Mouse (Mus musculus) inflammation-experienced regulatory T-cells, adult 6 months (primary cell): ENCODE data around the gene Sel1l. TPM values are rescaled to one million over a fixed set of nuclear protein-coding genes. Genes with fewer than 3 reads are reported as not detected.

ENCODE experiments used
- ATAC-seq: one replicate; pipeline ENCODE4 v1.8.0; 2017
- polyA plus RNA-seq, 3 experiments: library from polyadenylated mRNA; unstranded; fragments of 100-300 nt; shearing (Covaris generic); gene quantifications; one replicate each; pipeline ENCODE4 v1.2.1; 2017

Gene Sel1l
- 10 to 100 TPM; 53.0 to 60.6 (median 54.4) TPM for polyA plus RNA-seq

DNA sequence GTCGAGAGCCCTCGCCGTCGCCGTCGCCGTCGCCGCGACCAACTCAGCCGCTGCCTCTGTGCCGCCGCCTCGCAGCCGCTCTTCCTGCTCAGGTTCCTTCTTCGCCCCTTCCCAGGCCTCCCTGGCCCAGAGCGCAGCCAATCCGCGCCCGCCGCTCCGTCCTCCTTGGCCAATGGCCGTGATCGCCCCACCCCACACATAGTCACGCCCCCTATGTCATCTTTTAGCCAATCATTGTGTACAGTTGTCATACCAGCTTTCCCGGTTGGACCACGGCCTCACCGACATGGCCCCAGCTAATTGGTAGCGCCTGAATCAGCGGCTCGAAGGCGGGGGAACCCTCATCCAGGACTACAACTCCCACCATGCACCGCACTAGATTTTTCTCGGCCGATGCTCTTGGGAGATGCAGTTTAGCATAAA lies at the start of gene Sel1l:
TSS of gene Sel1l (minus strand) at position 113 of the 423 bp plus-strand sequence.
- ATAC-seq, result peak; percentile 98

DNA sequence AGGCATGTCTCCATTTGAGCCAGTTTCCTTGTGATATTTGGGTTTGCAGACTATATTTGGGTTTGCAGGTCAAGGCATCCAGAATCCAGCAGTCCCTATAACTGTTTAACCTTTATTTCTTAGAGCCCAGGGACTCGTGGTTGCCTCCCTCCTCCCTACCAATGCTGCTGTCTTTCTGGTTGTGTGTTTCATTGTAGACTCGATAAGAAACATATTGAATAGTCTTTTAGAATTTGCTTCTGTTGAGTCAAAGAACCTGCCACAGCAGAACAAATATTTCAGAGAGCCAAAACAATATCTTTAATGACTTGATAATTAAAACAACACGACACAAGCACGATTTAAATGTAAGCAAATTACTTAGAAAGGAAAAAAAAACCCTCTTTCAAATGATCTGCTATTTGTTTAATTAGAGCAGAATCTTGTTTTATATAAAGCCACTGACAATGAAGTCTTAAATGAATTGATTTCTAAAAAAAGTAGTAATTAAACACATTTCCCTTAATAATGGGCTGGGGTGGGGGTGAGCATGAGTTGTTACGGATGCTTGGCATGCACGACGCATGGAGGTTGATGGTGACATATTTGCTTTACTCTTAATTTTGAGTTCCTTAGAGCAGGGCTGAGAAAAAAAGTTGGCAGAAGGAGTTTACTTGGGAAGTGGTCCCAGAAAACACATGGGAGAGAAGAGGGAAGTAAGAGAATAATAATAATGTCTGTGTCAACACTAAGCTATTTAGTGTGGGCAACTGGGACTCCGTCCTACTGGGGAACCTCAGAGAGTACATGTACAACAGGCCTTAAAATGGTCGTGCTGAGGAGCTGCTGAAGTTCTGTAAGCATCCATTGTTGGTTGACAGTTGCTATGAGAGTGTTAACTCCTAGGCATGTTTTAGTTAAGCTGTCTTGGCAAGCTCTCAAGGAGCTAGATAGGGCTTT lies 43.9 kb upstream of the Sel1l start:
- ATAC-seq, result no peak

DNA sequence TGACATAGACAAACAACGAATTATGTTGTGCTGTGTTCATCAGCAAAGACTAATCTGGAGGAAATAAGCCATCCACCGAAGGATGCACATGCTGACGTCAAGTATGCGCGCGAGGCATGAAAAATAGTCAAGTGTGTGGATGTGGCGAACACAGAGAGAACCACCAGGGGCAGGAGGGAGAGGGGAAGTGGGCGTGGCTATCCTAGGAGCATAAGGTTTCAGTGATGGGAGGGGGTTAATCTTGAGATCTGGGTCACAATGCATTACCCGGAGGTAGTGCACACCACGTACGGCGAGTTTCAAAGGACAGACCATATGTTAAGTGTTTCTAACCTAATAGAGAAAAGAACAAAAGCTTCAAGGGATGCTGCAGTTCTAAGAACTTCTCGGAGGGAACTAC lies 31.5 kb upstream of the Sel1l start:
- no peak for ATAC-seq

DNA sequence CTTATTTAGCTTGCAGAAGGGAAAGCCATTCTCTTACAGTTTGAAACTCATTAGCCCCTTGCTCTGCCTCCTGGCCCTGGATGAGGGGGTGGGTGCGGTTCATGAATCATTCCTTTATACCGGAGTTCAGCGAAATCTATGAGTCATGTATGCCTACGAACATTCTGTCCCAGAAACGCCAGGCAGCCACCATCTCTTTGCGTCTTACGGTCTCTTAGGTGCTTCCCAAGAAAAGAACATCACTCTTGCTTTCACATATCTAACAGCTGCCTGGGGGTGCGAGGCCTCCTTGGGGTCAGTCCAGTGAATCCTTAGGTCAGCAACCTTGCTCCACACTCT lies 29.9 kb upstream of the Sel1l start:
- no peak for ATAC-seq

DNA sequence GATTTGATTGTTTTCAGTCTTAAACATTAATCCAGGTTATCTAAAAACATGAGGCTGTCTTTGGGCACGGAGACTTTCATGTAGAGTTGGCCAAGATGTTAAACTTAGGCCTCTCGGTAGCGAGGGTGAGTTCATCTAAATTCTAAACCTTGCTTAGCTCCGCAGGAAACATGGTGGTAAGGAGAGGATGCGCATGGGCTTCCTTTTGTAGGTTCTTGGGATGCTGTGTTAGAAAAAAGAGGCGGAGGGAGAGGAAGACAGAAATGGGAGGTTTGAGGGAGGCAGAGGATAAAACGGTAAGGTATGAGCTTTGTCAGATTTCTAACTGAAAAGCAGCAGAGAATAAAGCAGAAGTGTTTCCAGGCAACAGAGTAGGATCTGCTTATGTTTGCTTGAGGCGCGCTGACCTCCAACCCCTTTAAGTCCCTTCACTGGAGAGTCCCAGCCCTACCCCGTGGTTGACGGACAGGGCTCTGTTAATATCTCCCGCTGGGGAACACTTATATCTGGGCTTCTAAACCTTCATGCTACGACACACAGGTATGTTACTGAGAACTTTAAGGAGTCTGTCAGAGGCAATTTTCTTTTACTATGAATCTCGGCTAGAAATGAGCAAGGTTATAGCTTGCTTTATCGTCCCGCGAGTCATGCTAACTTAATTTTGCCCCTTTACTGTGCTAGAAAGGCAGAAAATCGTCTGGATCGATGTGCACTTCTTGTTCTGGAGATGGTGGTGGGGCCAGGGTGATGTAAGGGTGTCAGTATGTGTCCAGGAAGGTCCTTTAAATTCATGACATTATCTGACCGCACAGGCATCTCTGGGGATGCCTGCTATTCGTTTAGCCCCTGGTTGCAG lies 29.3 kb upstream of the Sel1l start:
- no peak for ATAC-seq

DNA sequence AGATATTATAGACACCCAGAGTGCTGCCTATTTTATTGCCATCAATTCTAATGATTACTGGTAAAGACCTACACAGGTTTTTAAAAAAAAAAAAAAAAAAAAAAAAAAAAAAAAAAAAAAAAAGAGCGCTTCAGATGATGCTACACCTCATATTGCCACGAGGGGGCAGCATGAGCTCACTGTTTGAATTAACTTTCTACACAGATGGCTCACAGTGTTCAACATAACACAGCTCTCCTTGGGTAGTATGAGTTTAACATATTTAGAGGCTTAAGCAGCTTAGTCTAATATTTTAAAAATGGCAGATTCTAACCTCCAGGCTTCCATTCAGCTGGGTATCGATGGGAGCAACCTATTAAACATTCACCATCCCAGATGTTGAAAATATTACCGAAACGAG lies 28.7 kb upstream of the Sel1l start:
- ATAC-seq, result peak; percentile 64

DNA sequence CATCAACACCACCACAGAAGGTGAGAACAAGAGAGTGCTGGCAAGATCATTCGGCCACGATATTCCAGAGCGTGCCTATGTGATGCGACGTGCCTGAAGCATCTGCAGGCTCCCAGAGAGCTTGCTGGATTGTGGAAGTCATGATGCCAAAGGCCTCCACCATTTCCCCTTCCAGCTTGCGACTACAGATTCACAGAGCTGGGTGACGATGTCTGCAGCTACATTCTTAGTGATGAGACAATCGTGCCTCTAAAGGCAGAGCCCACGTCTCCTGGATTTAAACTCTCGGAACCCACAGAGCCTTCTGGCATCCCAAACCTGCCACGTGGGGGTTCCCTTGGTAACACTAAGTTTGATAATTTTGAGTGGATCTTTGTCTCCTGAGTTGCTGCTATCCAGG lies 21.7 kb upstream of the Sel1l start:
- ATAC-seq, result no peak

DNA sequence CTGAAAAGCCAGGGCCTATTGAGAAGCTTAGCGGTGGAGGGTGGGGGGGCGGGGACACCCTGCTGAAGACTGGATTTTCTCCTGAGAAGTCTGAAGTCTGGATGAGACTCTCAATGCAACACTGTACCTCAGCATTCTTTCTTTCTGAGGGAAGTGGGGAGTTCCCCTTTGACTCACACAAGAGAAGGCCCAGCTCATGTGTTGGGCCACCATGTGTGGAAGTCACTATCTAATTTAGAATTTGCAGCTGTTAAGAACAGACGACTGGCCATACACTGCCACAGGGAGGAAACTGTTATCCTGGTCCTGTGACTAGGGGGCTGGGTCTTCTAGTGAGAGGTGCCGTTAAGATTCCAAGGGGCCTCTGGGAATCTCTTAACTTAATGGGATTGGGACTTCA lies 20.4 kb upstream of the Sel1l start:
- ATAC-seq, result no peak

DNA sequence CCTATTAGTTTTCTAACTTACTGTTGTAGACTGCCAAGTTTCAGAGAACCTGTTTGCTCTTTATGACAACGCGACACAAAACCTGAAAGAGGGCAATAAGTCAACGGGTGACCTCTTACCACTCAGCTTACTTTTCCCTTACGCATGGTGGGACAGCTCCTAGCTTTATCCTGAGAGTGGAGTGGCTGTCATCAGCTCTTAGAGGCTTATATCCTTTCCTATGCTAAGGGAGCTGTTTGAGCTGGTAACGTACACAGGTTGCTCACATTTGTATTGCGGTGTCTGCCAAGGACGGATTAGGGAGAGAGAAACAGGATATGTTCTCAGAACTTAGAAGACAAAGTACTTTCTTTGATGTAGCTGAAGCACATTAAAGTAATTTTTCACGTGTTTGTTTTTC lies 5.4 kb upstream of the Sel1l start:
- ATAC-seq, result no peak

DNA sequence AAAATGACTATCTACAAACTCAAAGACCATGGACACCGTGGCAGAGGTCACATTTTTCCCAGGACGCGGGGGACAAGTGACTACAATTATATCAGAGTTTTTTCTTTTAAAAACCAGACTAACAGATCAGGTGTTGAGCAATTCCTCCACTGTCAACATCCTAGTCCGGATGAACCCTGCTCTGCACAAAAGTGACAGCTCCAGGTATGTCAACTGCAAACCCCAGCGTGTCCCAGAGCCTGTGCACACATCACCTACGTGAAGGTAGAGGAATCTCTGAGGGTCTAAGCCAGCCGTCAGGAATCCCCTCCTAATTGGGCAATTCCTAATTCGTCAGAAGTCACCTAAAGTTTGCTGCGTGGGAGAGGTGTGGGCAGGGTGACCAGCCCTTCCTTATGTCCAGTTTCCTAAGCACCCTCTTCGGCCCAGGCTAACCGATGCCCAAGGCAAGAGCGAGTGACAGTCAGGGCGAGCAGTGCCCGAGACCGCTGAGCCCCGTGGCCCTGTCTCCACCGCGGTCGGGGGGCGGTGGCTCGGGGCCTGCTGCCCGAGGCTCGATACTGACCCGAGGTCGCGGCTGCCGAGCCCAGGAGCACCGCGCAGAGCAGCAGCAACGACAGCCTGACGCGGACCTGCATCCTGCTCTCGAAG lies 438 bp downstream of the Sel1l start:
- ATAC-seq, result no peak

DNA sequence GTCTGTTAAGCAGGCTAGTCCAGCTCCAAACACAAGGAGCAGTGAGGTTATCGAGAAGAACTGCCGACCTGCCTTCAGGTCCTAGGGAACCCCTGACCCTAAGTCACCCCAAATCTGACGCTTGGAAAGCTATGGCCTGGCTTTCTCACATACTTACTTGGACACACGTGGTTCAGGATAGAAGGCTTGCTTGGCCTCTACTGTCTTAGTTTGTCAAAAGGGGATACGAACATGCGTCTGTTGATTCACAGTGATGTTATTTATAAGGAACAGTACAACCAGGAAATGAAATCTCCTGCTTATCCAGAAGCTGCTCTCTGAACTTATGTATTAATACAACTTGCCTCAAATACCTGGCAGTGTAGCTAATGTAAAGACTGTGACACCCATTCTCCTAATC lies 2.9 kb downstream of the Sel1l start:
- ATAC-seq, result no peak

DNA sequence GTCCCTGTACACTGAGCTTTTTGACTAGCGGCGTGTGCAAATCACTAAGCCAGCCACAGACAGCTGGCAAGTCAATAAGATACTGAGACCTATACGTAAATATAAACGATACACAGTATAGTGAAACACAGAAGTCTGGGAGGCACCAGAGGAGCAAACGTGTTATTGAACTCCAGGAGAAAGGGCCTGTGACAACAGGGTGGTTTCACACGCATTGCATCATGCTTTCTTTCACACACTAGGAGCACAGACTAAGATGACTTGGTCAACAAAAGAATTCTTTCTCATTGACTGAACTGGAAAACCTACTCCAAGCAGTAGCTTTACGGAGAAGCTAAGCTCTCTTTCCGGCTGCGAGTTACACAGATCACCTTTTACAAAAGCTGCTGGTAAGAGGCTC lies 3.6 kb downstream of the Sel1l start:
- ATAC-seq, result no peak

DNA sequence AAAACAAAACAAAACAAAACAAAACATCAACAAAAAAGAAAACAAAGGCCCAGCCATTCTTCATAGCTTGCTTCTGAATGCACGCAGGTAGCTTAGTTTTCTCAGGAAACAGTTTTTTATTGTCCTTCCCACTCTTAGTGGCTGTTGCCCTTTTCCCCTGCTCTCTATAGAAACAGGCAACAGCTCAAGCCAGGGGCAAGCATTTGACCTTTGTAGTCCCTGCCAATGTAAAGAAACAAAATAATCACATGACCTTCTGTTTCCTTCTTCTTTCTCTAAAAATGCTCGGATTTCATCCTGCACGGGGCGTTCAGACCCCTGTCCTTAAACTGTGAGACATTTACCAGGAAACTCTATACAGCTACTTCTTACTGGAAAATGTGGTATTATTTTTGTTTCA lies 4.4 kb downstream of the Sel1l start:
- no peak for ATAC-seq

DNA sequence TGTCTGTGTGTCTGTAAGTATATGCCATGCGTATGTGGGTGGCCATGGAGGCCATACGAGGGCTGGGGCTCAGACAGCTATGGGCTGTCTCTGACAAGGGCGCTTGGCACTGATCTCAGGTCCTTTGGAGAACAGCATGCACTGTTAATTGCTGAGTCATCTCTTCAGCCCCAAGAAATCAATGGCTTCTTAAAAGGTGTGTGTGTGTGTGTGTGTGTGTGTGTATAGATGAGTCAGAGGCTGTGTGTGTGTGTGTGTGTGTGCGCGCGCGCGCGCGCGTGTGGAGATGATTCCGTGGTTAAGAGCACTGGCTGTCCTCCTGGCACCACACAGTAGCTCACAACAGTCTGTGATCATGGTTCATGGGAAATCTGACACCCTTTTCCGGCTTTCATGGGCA lies 5.1 kb downstream of the Sel1l start:
- ATAC-seq, result no peak

DNA sequence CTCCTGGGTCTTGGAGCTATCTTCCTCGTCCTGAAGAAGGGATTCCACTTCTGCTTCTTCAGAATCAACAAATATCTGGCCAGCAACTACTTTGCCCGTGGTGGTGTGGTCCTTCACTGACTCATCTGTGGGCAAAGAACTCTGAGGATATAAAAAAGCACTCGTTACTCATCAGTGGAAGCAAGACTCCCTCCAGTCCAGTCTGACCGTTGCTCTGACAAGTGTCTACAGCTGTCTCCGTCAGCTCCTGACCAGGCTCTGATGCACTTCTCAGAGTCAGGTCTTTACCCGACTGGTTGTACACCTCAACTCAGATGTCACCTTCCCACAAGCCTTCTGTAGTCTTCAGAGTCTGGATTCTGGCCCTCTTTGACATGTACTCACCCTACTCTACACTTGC lies 7.2 kb downstream of the Sel1l start:
- ATAC-seq, result no peak

DNA sequence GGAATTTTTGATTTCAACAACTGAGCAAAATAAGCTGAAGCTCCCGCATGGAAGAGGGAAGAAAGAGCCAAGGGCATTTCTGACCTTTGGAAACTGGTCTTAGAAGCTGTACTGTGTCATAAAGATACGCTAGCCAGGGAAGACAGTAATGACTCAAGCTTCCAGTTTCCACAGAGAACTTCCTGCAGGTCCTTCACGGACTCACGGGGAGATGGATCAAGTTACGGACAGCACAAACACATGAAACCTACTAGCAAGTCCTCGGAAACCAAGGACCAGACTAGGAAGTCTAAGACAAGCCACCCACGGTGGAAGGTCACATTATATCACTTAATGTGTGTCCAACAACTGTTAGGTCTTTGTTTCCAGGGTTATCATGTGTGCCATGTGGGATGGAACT lies 10.7 kb downstream of the Sel1l start:
- no peak for ATAC-seq

DNA sequence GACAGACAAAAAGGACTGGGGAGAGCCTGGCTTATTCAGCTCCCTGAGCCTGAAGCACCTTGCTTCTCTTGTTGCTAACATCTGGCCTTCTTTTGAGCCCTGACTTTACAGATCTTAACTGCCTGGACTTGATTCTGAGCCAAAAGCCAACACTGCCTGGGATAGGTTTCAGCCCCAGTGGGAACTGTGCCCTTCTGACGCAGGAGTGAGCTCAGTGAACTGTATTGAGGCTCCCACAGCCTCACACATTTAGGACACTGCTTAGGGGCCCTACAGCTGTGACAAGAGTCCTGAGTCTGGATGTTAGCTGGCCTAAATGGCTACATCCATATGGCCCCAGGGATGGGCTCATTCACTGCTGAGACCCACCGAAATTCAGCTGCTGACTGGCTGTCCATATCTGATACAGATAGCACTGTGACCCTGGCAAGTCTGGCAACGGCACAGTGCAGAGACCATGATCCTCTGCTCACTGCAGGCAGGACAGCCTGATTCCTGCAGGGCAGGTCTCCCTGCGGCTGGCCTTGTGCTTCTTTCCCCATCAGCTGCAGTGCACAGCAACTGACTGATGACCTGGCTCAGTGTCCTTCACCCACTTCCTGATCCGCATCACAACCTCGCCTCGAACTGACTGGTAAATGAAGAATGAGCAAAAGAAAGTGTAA lies 11.4 kb downstream of the Sel1l start:
- ATAC-seq, result no peak

DNA sequence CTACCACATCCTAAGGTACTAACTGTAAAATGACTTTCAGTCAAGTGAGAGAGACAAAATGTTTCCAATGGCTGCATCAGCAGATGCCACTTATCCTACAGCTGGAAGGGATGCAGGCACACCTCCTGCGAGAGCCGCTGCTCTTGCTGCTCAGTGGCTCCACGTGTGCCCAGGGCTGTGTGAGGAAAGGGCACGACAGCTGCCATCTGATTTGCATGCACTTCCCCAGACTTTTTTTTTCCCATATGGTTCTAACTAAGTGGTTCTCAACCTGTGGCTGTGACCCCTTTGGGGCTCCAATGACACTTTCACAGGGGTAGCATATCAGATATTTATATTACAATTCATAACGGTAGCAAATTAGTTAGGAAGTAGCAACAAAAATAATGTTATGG lies 15.0 kb downstream of the Sel1l start:
- no peak for ATAC-seq

DNA sequence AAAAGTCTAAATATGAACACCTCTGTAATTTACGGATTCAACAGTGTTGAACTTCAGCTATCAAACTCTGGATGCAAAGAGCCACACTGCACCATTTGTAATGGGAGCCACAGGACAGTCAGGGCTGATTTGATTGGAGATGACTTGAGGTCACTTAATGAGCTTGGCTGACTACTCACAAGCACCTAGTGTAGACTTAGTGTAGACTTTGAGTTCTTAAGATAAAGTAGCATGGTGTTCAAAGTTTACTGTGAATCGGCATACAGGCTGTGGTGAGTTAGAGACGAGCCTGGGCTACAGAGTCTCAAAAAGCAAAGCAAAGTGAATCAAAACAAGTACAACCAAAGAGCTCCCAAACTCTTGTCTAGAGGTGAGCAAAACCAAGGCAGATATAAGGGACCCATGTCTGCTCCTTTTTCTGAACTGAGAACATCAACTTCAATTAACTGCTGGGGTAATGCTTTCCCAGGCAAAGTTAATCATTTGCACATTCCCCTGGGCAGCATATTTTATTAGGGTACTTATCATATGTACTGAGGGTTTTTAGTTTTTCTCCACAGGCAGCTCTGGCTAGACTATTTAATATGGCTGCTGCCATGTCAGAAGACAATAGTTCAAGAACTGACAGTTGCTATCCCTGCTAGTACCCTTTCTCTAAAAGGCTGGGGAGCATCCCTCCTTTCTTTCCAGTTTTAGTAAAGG lies 15.6 kb downstream of the Sel1l start:
- no peak for ATAC-seq

DNA sequence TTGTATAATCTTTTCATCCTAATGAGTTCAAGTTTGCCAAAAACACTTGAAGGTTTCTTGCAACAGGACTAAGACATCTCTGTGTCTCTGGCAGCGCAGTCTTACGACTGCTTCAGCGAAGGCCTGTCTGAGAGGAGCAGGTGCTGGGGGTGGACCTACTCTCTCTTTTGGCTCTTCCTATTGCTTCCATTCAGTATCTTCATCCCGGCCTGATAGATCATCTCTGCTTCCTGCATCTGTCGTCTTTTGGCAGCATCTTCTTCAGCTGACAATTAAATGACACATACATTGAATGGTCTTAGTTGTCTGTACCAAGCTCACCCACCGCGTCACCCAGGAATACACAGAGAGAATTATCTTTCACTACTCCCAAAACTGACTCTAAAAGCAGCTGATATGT lies 17.5 kb downstream of the Sel1l start:
- no peak for ATAC-seq

DNA sequence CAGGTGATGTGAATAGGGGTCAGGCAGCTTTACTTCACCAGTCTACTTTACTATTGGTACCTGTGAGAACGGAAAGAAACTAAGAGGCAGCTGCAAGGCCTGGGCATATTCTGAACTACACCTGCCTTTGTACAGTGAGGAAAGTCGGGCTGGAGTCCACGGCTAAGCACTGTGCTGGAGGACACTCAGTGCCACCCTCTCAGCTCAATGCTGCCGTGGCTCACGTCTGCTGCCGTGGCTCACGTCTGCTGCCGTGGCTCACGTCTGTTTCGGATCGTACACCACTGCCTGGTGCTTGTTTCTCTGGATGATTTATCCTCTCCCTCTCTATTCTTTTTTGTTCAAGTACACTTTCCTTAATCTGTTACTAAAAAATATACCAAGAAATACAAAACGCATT lies 28.5 kb downstream of the Sel1l start:
- ATAC-seq, result no peak

DNA sequence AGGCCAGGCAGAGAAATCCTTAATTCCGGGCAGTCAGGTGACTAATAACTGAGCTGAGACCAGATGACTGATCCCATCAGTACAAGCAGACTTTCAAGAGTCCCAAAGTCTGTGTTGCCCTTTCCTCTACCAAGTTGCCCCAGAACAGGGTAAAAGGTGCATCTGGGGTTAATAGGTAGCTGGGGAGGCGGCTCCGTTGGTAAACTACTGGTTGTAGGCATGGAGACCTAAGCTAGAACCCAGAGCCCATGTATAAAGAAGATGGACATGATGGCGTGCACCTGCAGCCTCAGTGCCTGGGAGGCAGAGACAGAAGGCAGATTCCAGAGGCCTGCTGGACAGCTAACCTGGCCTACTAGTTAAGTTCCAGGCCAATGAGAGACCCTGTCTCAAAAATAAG lies 30.2 kb downstream of the Sel1l start:
- no peak for ATAC-seq
